Mouse (Mus musculus) liver, embryonic 13.5 days (tissue): ENCODE data around the gene Mybpc2. TPM values are rescaled to one million over a fixed set of nuclear protein-coding genes. Genes with fewer than 3 reads are reported as not detected.

ENCODE experiments used
- ATAC-seq: fragments of 200-750 bp; cut with Nextera tagmentation; 2 replicates; pipeline ENCODE4 v1.8.0; 2017; ENCODE audit warnings: low read depth, mild to moderate bottlenecking, moderate number of reproducible peaks, moderate library complexity
- DNase-seq: peaks from one replicate; pipeline ENCODE4 v3.0.0; 2022
- H3K27ac ChIP-seq: fragments of 300-500 bp; sonication (generic); 2 replicates; pipeline ENCODE4 v1.5.1; 2015; ENCODE audit warnings: moderate library complexity, mild to moderate bottlenecking, inconsistent platforms
- H3K27me3 ChIP-seq: fragments of 300-500 bp; sonication (generic); 2 replicates; pipeline ENCODE4 v1.6.1; 2015; ENCODE audit warnings: mild to moderate bottlenecking, inconsistent platforms
- H3K36me3 ChIP-seq: fragments of 300-500 bp; sonication (generic); 2 replicates; pipeline ENCODE4 v1.6.1; 2015; ENCODE audit warnings: mild to moderate bottlenecking, inconsistent platforms
- H3K4me1 ChIP-seq: fragments of 300-500 bp; sonication (generic); replicated peaks from 2 replicates; pipeline ENCODE4 v1.6.1; 2015; ENCODE audit warnings: inconsistent platforms
- H3K4me2 ChIP-seq: fragments of 300-500 bp; sonication (generic); 2 replicates; pipeline ENCODE4 v1.6.1; 2015; ENCODE audit warnings: inconsistent platforms, mild to moderate bottlenecking, moderate library complexity
- H3K4me3 ChIP-seq: fragments of 300-500 bp; sonication (generic); replicated peaks from 2 replicates; pipeline ENCODE4 v1.5.1; 2015; ENCODE audit warnings: mild to moderate bottlenecking, inconsistent platforms
- H3K9ac ChIP-seq: fragments of 300-500 bp; sonication (generic); 2 replicates; pipeline ENCODE4 v1.6.1; 2015; ENCODE audit warnings: mild to moderate bottlenecking, inconsistent platforms
- H3K9me3 ChIP-seq: fragments of 300-500 bp; sonication (generic); replicated peaks from 2 replicates; pipeline ENCODE4 v1.6.1; 2016; ENCODE audit warnings: inconsistent platforms
- WGBS: fragments of 180-500 bp; shearing (Covaris S2); methylation state at CpG from one replicate; pipeline ENCODE4 v1.1.7; 2015; ENCODE audit not compliant: insufficient replicate concordance; 5-methylcytosine and 5-hydroxymethylcytosine counted together
- polyA plus RNA-seq: library from polyadenylated mRNA; unstranded; fragments of >200 nt; fragmentation: Nextera tagmentation; extraction: Ambion mirVana; gene quantifications from 2 replicates; pipeline ENCODE4 v1.2.1, GENCODE M21; 2015

Gene Mybpc2
- polyA plus RNA-seq: not detected in 2 replicates

DNA sequence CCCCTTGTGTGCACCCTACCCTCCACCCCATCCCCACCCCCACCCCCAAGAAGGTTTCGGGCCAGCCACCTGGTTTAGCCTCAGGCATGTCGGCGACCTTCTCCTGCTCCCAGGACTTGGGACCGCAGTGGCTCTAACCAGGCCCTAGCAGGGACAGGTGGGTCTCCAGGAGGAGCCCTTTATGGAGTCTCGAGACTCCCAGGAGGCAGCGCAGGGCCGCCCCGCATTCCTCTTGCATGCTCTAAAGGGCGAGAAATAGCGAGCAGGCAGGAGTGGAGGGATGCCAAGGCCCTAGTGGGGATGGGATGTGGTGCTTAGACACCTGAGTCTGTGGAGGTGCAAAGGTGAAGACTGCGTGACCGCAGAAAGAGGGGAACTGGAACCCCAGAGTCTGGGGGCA, at the start of gene Mybpc2:
TSS of gene Mybpc2 (minus strand) at position 155 of the 400 bp plus-strand sequence.
- no peak within 1 kb of the TSS for H3K9ac ChIP-seq
- peaks cover 11% of the 10 kb centered on the region for H3K4me1 ChIP-seq
- no peak for DNase-seq
- no peak for ATAC-seq
- no peak within 1 kb of the TSS for H3K27ac ChIP-seq
- no peak within 1 kb of the TSS for H3K4me3 ChIP-seq
- WGBS: 34% methylated on average over 12 of the region's 12 CpGs
- H3K4me2 ChIP-seq: no peak within 1 kb of the TSS
- no peaks in the 10 kb centered on the region for H3K36me3 ChIP-seq
- H3K9me3 ChIP-seq: no peaks in the 10 kb centered on the region
- peaks cover 78% of the 10 kb centered on the region for H3K27me3 ChIP-seq

GRCm38 (mm10) chr7:44572956-44573484, 48.6 kb upstream of the Mybpc2 start:
- DNase-seq (no peak), ATAC-seq (no peak)
- Histone ChIP-seq H3K4me1 (no peaks in the 10 kb centered on the region), H3K9ac (no peak overlapping the region), H3K27ac (no peak overlapping the region), H3K4me3 (no peak overlapping the region), H3K36me3 (no peaks in the 10 kb centered on the region), H3K4me2 (no peak overlapping the region), H3K9me3 (no peaks in the 10 kb centered on the region), H3K27me3 (peaks cover 5% of the 10 kb centered on the region; the same call in 1 of the 2 replicates)
- WGBS: 53% methylated on average over 5 of the region's 5 CpGs

DNA sequence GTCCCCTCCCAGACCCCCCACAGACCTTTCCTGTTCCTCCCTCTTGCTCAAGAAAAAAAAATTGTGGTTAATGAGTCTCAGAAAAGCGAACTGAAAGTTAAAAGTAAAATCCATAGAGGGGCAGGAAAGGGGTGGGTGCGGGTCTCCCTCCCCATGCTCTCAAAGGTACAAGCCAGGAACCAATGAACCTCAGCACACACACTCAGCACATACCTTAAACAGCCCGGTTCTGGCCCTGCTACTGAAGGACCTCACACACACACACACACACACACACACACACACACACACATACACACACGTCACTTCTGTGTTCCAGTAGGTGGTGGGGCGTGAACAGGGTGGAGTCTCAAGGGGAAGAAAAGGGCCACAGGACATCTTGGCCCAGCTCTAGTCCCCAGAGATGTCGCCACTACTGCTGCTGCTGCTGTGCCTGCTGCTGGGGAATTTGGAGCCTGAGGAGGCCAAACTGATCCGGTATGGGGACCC, 47.8 kb upstream of the Mybpc2 start, which contains the start of gene Napsa:
TSS of gene Napsa (plus strand) at position 168 of the 489 bp plus-strand sequence.
- no peak for ATAC-seq
- 17% methylated on average over 7 of the region's 7 CpGs for WGBS
- DNase-seq: no peak
- no peak within 1 kb of the TSS for H3K9ac ChIP-seq
- no peak within 1 kb of the TSS for H3K4me2 ChIP-seq
- H3K4me1 ChIP-seq: no peaks in the 10 kb centered on the region
- no peaks in the 10 kb centered on the region for H3K9me3 ChIP-seq
- H3K4me3 ChIP-seq: no peak within 1 kb of the TSS
- no peak within 1 kb of the TSS for H3K27ac ChIP-seq
- H3K27me3 ChIP-seq: peaks cover 5% of the 10 kb centered on the region; the same call in 1 of the 2 replicates
- no peaks in the 10 kb centered on the region for H3K36me3 ChIP-seq

- Histone ChIP-seq H3K4me2 (no peak overlapping the region), H3K9ac (no peak overlapping the region), H3K36me3 (no peaks in the 10 kb centered on the region), H3K27ac (no peak overlapping the region), H3K4me1 (no peaks in the 10 kb centered on the region), H3K9me3 (no peaks in the 10 kb centered on the region), H3K27me3 (peaks cover 5% of the 10 kb centered on the region; the same call in 1 of the 2 replicates), H3K4me3 (no peak overlapping the region)
- 70% methylated on average over 4 of the region's 4 CpGs for WGBS
- DNase-seq (no peak), ATAC-seq (no peak)
Measured at GRCm38 (mm10) chr7:44571811-44572210, 47.4 kb upstream of the Mybpc2 start.

DNA sequence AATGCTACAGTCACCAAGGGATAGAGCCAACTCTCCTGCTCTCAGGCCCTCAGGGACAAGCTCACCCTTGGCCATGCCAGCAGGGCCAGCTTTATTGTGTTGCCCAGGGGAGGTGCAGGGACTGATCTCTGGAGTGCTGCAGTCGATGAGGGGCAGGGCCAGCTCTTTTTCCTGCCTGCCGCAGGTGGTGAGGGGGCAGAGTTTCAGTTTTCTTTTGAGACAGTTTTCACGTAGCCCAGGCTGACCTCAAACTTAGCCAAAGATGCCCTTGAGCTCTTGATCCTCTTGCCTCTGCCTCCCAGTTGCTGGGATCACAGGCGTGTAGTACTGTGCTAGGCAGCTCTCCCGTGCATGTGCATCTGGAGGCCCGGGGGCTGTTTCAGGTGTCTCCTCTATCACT, 46.5 kb upstream of the Mybpc2 start:
- no peaks in the 10 kb centered on the region for H3K9me3 ChIP-seq
- no peak overlapping the region for H3K4me3 ChIP-seq
- no peaks in the 10 kb centered on the region for H3K4me1 ChIP-seq
- DNase-seq (no peak), ATAC-seq (no peak)
- WGBS: 60% methylated on average over 6 of the region's 6 CpGs
- peaks cover 7% of the 10 kb centered on the region; the same call in 1 of the 2 replicates for H3K27me3 ChIP-seq
- H3K36me3 ChIP-seq: no peaks in the 10 kb centered on the region
- H3K9ac ChIP-seq: no peak overlapping the region
- no peak overlapping the region for H3K27ac ChIP-seq
- H3K4me2 ChIP-seq: no peak overlapping the region

- 52% methylated on average over 9 of the region's 9 CpGs for whole genome bisulfite sequencing
- Histone ChIP-seq H3K27ac (no peak overlapping the region), H3K4me1 (no peaks in the 10 kb centered on the region), H3K4me3 (no peak overlapping the region), H3K27me3 (peaks cover 10% of the 10 kb centered on the region; the same call in 1 of the 2 replicates), H3K9me3 (no peaks in the 10 kb centered on the region), H3K9ac (no peak overlapping the region), H3K36me3 (no peaks in the 10 kb centered on the region), H3K4me2 (no peak overlapping the region)
- ATAC-seq: no peak
- no peak for DNase-seq
Measured at GRCm38 (mm10) chr7:44568803-44569202, 44.3 kb upstream of the Mybpc2 start.

DNA sequence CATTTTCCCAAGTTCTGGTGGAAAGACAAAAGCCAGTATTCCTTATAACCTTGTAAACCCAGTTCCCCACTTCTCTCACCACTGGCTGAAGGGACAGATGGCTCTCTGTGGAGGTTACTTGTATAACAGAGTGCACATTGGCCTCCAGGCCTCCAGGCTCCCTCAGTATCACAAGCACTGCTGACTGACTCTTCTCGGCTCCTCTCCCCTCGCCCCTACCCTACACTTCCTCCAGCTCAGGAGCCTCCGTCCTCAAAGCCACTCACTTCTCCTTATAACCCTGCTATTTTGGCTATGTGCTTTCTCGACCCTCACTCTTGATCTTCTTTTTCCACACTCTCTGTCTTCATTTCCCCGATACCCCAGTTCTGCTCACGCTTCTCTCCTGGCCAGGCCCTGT, 41.0 kb upstream of the Mybpc2 start:
- Histone ChIP-seq H3K4me2 (no peak overlapping the region), H3K9ac (no peak overlapping the region), H3K4me1 (no peaks in the 10 kb centered on the region), H3K9me3 (no peaks in the 10 kb centered on the region), H3K36me3 (no peaks in the 10 kb centered on the region), H3K27me3 (peaks cover 10% of the 10 kb centered on the region; the same call in 1 of the 2 replicates), H3K4me3 (no peak overlapping the region), H3K27ac (no peak overlapping the region)
- no peak for ATAC-seq
- WGBS: 42% methylated on average over 6 of the region's 6 CpGs
- DNase-seq: no peak

DNA sequence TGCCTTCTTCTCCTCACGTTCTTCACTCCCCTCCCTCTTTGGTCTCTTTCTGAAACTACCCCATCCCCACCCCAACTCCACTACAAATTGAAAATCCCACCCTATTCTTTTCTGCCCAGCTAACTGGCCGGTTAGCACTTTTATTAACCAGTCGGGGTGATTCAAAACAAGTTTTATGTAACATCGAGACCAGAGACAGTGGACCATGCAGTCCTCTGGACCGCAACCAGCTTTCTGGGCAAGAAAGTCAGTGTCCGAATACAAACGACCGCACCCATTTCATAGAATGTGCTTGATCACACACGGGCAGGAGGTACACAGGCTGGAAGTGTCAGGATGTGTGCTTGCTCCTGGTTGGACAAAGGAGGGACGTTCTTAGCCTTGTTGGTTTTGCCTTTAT, 40.0 kb upstream of the Mybpc2 start:
- Histone ChIP-seq H3K27me3 (peaks cover 10% of the 10 kb centered on the region; the same call in 1 of the 2 replicates), H3K4me1 (no peaks in the 10 kb centered on the region), H3K36me3 (no peaks in the 10 kb centered on the region), H3K27ac (no peak overlapping the region), H3K9ac (no peak overlapping the region), H3K4me2 (no peak overlapping the region), H3K4me3 (no peak overlapping the region), H3K9me3 (no peaks in the 10 kb centered on the region)
- WGBS: 71% methylated on average over 10 of the region's 10 CpGs
- no peak for DNase-seq
- no peak for ATAC-seq

DNA sequence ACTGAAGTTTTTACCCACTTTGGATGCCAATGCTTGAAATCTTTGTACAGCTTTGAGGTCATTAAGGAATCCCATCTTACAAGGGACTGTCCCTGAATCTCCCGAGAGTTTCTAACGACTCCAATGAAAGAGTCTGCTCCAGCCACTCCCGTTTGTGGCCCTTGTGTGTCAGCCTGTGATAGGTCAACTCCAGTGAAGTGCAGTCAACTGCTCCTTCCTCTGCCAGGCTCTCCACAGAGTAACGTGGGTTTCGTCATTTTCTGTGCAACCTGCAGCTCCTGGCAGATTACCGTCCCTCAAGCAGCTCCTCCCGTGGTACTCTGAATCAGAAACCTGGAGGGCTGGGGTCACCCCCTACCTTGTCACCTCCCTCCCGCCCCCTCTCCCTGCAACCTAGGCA, 38.8 kb upstream of the Mybpc2 start:
- Histone ChIP-seq H3K27me3 (0 out of 2 replicates have a peak, but pooled peaks cover 5% of the 10 kb centered on the region), H3K4me3 (no peak overlapping the region), H3K9me3 (no peaks in the 10 kb centered on the region), H3K9ac (no peak overlapping the region), H3K4me1 (no peaks in the 10 kb centered on the region), H3K4me2 (no peak overlapping the region), H3K36me3 (no peaks in the 10 kb centered on the region), H3K27ac (no peak overlapping the region)
- WGBS: 33% methylated on average over 8 of the region's 8 CpGs
- no peak for DNase-seq
- no peak for ATAC-seq

DNA sequence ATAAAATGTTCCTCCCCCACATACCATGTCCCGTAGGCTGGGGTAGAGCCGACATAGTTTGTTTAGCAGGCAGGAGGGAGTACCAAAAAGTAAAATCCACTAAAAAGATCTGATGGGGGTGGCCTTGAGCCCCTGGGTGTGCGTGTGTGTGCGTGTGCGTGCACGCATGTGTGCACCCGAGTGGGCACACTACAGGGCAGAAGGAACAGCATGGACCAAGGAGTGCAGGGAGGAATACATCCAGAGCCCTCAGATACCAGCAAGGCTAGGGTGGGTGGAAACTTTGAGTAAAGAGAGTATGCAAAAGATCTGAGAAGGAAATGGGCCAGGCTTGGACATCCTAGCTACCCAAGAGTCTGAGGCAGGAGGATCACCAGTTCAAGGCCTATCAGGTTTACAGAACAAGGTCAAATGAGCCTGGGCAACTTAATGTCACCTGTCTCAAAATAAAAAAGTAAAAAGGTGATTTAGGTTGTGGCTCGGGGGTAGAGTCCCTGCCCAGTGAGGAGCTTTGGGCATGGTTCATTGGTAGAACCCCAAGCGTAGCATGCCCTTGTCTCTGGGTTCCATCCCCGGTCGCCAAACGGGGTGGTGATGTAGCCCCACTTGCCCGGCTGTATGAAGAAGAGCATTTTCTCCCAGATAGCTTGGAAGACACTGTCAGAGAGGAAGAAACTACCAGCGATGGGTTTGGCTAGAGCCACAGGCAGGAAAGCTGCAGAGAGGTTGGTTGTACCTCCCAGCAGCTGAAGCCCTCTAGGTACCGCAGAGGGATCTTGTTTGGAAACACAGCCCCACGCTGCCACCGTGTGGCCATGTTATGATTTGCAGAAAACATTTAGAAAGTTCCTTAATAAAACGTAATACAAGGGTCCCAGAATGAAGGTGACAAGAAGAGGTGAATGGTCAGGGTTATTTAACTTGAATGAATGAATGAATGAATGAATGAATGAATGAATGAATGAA, 36.3 kb upstream of the Mybpc2 start:
- no peaks in the 10 kb centered on the region for H3K9me3 ChIP-seq
- H3K4me3 ChIP-seq: no peak overlapping the region
- WGBS: 50% methylated on average over 18 of the region's 18 CpGs
- DNase-seq (peak; percentile 57), ATAC-seq (peak; percentile 31; the same call in 1 of the 2 replicates)
- H3K4me2 ChIP-seq: no peak overlapping the region
- no peaks in the 10 kb centered on the region for H3K4me1 ChIP-seq
- 0 out of 2 replicates have a peak, but pooled peaks cover 3% of the 10 kb centered on the region for H3K27me3 ChIP-seq
- no peaks in the 10 kb centered on the region for H3K36me3 ChIP-seq
- H3K9ac ChIP-seq: no peak overlapping the region
- H3K27ac ChIP-seq: no peak overlapping the region

DNA sequence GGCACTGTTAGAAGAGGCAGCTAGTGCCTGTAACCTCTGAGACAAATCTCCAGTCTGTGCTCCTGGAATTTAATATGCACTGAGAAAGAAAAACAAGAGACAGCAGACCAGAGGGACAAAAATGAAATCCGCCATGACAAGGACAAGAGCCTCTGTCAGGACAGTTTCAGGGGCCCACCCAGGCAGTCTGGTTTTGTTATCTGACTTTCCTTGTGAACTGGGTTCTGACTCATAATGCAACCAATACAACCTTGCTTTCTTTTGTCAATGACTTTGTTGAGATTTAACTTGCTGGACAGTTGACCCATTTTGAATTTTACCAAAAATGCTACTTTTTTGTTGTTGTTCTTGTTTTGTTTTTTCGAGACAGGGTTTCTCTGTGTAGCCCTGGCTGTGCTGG, 33.2 kb upstream of the Mybpc2 start:
- ATAC-seq: no peak
- Histone ChIP-seq H3K4me3 (no peak overlapping the region), H3K36me3 (peaks cover under 1% of the 10 kb centered on the region), H3K9me3 (no peaks in the 10 kb centered on the region), H3K9ac (no peak overlapping the region), H3K4me1 (peaks cover 12% of the 10 kb centered on the region), H3K4me2 (no peak overlapping the region), H3K27me3 (no peaks in the 10 kb centered on the region), H3K27ac (no peak overlapping the region)
- no peak for DNase-seq
- WGBS: 48% methylated on average over 2 of the region's 2 CpGs
